Mouse (Mus musculus) cerebellum, adult 18-20 months (tissue): ENCODE data around the gene Irgc1.
A peak's percentile ranks its signal among the peaks of the same experiment; 100 is the strongest.

Experiments used
- DNase-seq, 2 experiments: peaks; one replicate each; pipeline ENCODE4 v3.0.0; 2021

The Irgc1 gene

DNA sequence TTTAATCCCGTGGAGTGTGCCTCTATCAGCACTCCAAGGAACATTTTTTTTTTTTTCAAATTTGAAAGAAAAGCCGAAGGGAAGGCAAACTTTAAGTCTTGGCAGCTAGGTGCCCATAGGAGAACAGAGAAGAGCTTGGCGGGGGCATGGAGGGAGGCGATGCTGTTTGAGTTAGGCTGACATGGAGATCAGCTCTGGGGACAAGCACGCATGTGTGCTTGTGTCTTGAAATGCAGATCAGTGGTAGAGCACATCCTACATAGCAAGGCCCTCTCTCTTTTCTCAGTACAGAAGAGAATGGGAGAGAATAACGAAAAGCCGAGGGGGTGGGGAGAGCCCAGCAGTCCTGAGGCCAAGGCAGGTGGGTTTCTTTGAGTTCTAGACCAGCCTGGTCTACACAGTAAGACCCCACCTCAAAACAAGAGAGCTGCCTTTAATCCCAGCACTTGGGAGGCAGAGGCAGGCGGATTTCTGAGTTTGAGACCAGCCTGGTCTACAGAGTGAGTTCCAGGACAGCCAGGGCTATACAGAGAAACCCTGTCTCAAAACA lies 53.7 kb downstream of the Irgc1 start:
- no peak for DNase-seq

GRCm38 (mm10) chr7:24396832-24397231 lies 55.3 kb downstream of the Irgc1 start:
- no peak for DNase-seq

- no peak for DNase-seq
Observed at GRCm38 (mm10) chr7:24394475-24395161, 57.5 kb downstream of the Irgc1 start.

DNA sequence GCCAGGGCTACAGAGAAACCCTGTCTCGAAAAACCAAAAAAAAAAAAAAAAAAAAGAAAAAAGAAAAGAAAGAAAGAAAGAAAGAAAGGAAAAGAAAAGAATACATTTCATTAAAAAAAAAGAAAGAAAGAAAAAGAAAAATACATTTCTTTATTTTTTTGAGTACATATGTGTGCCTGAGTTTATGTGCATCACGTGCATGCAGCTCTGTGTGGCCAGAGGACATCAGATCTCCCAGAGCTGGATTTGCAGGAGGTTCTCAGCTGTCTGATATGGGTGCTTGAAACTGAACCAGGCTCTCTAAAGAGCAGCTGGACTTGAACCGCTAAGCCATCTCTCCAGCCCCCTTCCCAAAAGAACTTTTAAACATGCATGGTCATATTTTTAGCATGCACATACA lies 58.0 kb downstream of the Irgc1 start:
- DNase-seq, result no peak

GRCm38 (mm10) chr7:24391687-24392086 lies 60.4 kb downstream of the Irgc1 start:
- no peak for DNase-seq

- no peak for DNase-seq
Observed at GRCm38 (mm10) chr7:24391077-24391476, 61.0 kb downstream of the Irgc1 start.

DNA sequence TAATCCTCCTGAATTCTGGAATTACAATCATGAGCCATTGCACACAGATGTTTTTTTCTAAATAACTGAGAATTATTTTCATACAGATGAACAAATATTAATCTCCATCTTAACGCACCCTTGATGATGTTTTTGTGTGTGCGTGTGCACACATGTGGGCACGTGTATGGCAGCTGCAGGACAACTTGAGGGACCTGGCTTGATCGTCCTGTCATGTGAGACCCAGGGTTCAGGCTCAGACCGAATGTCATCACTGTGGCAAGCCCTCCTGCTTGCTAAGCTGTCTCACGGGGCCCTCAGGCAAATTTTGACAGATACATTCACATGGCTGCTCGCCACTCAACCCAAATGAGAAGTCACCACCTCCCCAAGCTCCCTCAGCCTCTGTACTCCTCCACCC lies 61.6 kb downstream of the Irgc1 start:
- no peak for DNase-seq

DNA sequence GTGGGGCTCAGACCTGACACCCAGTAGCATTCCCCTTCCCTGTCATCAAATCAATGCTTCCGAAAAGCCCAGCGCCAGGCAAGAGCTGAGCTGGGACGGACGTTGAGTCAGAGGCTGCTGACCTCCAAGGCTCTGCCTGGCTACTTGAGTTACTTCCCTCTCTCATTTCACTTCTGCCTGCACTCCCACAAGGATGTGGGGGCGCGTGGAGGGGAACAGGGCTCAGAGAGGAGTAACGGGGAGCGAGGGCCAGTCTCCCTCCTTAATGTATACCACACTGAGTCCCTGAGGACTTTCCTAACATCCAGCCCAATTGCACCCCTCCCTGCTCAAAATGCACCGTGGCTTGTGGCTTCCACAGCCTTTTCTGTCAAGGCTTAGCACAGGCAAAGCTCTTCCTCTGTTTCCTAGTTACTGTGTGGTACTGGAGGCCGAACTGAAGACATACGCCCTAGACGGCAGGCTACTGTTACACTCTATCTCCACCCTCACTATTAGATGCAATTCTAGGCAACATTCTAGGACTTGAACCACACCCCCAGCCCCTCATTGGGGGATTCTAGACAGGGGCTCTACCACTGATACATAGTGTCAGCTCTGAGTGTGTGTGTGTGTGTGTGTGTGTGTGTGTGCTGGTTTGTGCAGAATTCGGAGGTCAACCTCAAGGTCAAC lies 62.4 kb downstream of the Irgc1 start:
- DNase-seq, result no peak

DNA sequence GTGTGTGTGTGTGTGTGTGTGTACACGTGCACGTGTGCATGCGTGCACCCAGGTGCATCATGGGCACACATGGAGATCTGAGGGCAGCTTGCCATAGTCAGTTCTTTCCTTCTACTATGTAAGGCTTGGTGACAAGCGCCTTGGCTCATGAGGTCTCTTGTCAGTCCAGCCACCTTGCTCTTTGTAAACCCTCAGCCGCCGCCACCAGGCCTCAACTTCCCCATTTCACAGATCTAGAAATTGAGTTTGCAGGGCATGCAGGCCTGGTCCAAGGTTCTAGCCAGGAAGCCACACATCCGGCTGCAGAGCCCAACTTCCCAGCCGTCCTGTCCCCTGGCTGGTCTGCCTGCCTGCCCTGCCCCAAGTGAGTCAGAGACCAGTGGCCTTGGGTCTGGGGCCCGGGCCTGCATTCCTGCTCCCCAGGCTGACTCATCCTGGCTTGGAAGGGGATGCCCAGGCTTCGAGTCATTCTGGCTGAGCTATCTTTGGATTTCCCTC lies 65.0 kb downstream of the Irgc1 start:
- DNase-seq, result no peak

DNA sequence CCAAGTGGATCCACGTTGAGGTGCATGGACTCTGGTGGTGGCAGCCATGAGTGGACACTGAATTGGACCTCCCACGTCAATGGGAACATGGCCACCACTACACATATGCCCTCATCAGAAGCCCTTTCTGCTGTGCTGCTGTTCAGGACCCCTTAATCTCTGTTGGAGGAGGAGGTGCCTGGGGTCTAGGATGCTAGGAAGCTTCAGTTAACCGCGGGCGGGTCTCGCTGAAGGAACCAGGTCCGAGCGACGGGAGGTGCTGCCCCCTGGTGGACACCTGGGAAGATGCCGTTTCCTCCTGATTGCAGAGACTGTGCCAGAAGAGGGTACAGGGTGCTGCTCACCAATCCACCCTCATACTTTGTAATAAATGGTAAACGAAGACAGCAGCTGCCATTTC lies 67.3 kb downstream of the Irgc1 start:
- DNase-seq, result peak; percentile 67 to 81

DNA sequence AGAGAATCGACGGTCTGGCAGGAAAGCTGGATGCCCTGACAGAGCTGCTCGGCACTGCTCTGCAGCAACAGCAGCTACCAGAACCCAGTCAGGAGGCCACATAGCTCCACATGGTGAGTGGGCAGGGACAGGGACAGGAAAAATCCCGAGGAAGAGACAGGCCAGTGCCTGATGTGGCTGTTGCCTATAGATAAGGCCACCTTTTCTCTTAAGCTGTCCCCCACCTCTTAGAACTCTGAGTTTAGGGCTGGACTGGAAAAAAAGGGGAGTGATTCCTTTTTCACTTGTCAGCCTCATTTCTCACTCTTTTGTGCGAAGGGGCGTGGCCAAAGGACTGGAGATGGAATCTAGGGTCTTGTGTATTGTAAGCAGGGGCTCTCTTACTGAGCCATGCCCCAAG lies 68.0 kb downstream of the Irgc1 start:
- no peak for DNase-seq

GRCm38 (mm10) chr7:24382730-24383372 lies 69.2 kb downstream of the Irgc1 start:
- DNase-seq, result no peak
